Mouse (Mus musculus): ENCODE results near the gene Flt4. TPM values are rescaled to one million over a fixed set of nuclear protein-coding genes. Genes with fewer than 3 reads are reported as not detected.
A peak's percentile ranks its signal among the peaks of the same experiment; 100 is the strongest.
"Not testable (repeated sequence)": the region's sequence is repeated elsewhere in the genome, so short reads cannot be mapped to it uniquely, and the experiment has no call there.

Gene Flt4
- 1.8 TPM in 2 replicates for polyA plus RNA-seq (2014; fragmentation: Nextera tagmentation; extraction: Ambion mirVana)

- H3K36me3 ChIP-seq (ENCODE audit: control insufficient read depth, insufficient read depth, low read length); DNase-seq (ENCODE audit: low spot score); H3K4me1 ChIP-seq (ENCODE audit: control insufficient read depth, insufficient read depth, low read length); H3K9me3 ChIP-seq (replicated peaks; ENCODE audit: control insufficient read depth, low read length); H3K27ac ChIP-seq (ENCODE audit: low read depth, low read length); H3K9ac ChIP-seq (ENCODE audit: low read length): not testable (repeated sequence)
- WGBS = 6% methylated on average over 36 of the region's 61 CpGs
- peaks cover 11% of the 10 kb centered on the region for H3K27me3 ChIP-seq (replicated peaks; ENCODE audit: control insufficient read depth, insufficient read depth, low read length)
- H3K4me3 ChIP-seq (ENCODE audit: low read depth, low read length) = peak within 1 kb of the TSS; percentile 28
- H3K4me2 ChIP-seq (ENCODE audit: low read length) = peak within 1 kb of the TSS; percentile 54
- ATAC-seq = peak; percentile 80
Measured at GRCm38 (mm10) chr11:49608938-49609867, at the start of gene Flt4. Flt4 (plus strand) TSS chr11:49609263.

DNA sequence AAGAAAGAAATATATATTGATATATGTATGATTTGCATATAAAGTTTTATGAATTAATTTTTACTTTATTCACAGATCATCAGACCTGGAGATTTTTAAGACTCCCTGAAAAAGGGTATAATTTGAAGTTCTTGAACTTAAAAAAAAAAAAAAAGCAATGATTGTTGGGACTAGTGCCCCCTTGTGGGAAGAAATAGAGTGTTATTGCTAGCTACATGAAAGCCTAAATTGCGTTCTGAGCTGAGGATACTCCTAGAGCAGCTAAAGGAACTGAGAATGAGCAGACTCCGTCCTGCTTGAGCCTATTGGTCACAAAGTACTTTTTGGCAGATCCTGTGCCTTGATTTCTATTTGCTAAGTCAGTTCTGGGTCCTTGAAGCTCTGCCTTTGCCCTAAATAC, 34.0 kb upstream of the Flt4 start:
- DNase-seq (ENCODE audit: low spot score) = peak; percentile 33
- not testable (repeated sequence) for H3K27me3 ChIP-seq (replicated peaks; ENCODE audit: control insufficient read depth, insufficient read depth, low read length); H3K4me3 ChIP-seq (ENCODE audit: low read depth, low read length); H3K4me2 ChIP-seq (ENCODE audit: low read length); H3K9me3 ChIP-seq (replicated peaks; ENCODE audit: control insufficient read depth, low read length); H3K4me1 ChIP-seq (ENCODE audit: control insufficient read depth, insufficient read depth, low read length); H3K36me3 ChIP-seq (ENCODE audit: control insufficient read depth, insufficient read depth, low read length); H3K27ac ChIP-seq (ENCODE audit: low read depth, low read length); ATAC-seq; H3K9ac ChIP-seq (ENCODE audit: low read length)
- WGBS = 37% methylated on average over 2 of the region's 2 CpGs

DNA sequence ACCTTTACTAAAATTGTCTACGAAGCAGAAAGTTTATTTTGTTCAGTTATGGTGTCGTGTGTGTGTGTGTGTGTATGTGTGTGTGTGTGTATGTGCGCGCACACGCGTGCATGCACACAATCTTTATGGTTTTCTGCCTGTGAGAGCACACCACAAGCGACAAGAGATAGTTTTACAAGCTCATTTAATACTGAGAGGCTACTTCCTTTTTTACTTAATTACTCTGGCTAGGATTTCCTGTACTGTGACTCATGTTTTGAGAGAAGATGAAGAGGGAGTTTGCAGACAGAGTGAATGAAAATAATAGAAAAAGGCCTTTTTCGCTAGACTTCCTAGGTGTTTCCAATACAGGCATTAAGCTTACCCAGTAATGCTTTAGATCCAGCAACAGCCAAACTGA, 28.6 kb upstream of the Flt4 start:
- WGBS = 88% methylated on average over 8 of the region's 8 CpGs
- DNase-seq (ENCODE audit: low spot score); H3K36me3 ChIP-seq (ENCODE audit: control insufficient read depth, insufficient read depth, low read length); H3K4me3 ChIP-seq (ENCODE audit: low read depth, low read length); H3K4me2 ChIP-seq (ENCODE audit: low read length); H3K4me1 ChIP-seq (ENCODE audit: control insufficient read depth, insufficient read depth, low read length); H3K9ac ChIP-seq (ENCODE audit: low read length); H3K9me3 ChIP-seq (replicated peaks; ENCODE audit: control insufficient read depth, low read length); H3K27ac ChIP-seq (ENCODE audit: low read depth, low read length); ATAC-seq; H3K27me3 ChIP-seq (replicated peaks; ENCODE audit: control insufficient read depth, insufficient read depth, low read length): not testable (repeated sequence)

DNA sequence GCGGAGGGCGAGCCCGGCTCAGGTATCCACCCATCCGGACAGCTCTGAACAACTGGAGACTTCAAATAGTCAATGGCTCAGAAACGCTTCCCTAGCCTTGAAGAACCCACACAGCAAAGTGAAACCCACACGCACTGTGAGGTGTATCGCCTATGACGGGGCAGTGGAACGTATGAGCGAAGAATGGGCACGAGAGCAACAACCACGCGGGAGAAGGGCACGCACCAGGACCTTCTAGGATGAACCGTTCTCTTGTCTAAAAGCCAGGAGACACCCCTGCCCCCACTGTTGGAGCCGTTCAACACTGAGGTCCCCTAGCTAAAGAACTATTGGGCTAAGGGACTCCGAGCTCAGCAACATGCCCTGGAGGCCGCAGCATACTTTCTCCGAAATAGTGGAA, 18.9 kb upstream of the Flt4 start:
- 92% methylated on average over 19 of the region's 19 CpGs for WGBS
- DNase-seq (ENCODE audit: low spot score) = no peak
- no peak overlapping the region for H3K4me3 ChIP-seq (ENCODE audit: low read depth, low read length)

GRCm38 (mm10) chr11:49597149-49597548, 11.9 kb upstream of the Flt4 start:
- H3K27ac ChIP-seq (ENCODE audit: low read depth, low read length); DNase-seq (ENCODE audit: low spot score); H3K9me3 ChIP-seq (replicated peaks; ENCODE audit: control insufficient read depth, low read length); ATAC-seq; H3K36me3 ChIP-seq (ENCODE audit: control insufficient read depth, insufficient read depth, low read length); H3K9ac ChIP-seq (ENCODE audit: low read length); H3K4me1 ChIP-seq (ENCODE audit: control insufficient read depth, insufficient read depth, low read length); H3K27me3 ChIP-seq (replicated peaks; ENCODE audit: control insufficient read depth, insufficient read depth, low read length); H3K4me3 ChIP-seq (ENCODE audit: low read depth, low read length); H3K4me2 ChIP-seq (ENCODE audit: low read length): not testable (repeated sequence)
- WGBS = 59% methylated on average over 2 of the region's 2 CpGs

More for the DNA sequence above, 18.9 kb upstream of the Flt4 start:
- Histone ChIP-seq H3K27ac (ENCODE audit: low read depth, low read length) (no peak overlapping the region), H3K9ac (ENCODE audit: low read length) (no peak overlapping the region), H3K4me1 (ENCODE audit: control insufficient read depth, insufficient read depth, low read length) (no peaks in the 10 kb centered on the region), H3K27me3 (replicated peaks; ENCODE audit: control insufficient read depth, insufficient read depth, low read length) (no peaks in the 10 kb centered on the region), H3K36me3 (ENCODE audit: control insufficient read depth, insufficient read depth, low read length) (no peaks in the 10 kb centered on the region), H3K9me3 (replicated peaks; ENCODE audit: control insufficient read depth, low read length) (no peaks in the 10 kb centered on the region), H3K4me2 (ENCODE audit: low read length) (no peak overlapping the region)
- ATAC-seq = no peak

GRCm38 (mm10) chr11:49608306-49608705, 757 bp upstream of the Flt4 start:
- not testable (repeated sequence) for ATAC-seq; H3K4me1 ChIP-seq (ENCODE audit: control insufficient read depth, insufficient read depth, low read length); DNase-seq (ENCODE audit: low spot score); H3K9me3 ChIP-seq (replicated peaks; ENCODE audit: control insufficient read depth, low read length); H3K36me3 ChIP-seq (ENCODE audit: control insufficient read depth, insufficient read depth, low read length); H3K4me2 ChIP-seq (ENCODE audit: low read length); H3K4me3 ChIP-seq (ENCODE audit: low read depth, low read length); H3K9ac ChIP-seq (ENCODE audit: low read length); H3K27ac ChIP-seq (ENCODE audit: low read depth, low read length)
- WGBS = 80% methylated on average over 5 of the region's 5 CpGs
- H3K27me3 ChIP-seq (replicated peaks; ENCODE audit: control insufficient read depth, insufficient read depth, low read length) = peaks cover 11% of the 10 kb centered on the region

DNA sequence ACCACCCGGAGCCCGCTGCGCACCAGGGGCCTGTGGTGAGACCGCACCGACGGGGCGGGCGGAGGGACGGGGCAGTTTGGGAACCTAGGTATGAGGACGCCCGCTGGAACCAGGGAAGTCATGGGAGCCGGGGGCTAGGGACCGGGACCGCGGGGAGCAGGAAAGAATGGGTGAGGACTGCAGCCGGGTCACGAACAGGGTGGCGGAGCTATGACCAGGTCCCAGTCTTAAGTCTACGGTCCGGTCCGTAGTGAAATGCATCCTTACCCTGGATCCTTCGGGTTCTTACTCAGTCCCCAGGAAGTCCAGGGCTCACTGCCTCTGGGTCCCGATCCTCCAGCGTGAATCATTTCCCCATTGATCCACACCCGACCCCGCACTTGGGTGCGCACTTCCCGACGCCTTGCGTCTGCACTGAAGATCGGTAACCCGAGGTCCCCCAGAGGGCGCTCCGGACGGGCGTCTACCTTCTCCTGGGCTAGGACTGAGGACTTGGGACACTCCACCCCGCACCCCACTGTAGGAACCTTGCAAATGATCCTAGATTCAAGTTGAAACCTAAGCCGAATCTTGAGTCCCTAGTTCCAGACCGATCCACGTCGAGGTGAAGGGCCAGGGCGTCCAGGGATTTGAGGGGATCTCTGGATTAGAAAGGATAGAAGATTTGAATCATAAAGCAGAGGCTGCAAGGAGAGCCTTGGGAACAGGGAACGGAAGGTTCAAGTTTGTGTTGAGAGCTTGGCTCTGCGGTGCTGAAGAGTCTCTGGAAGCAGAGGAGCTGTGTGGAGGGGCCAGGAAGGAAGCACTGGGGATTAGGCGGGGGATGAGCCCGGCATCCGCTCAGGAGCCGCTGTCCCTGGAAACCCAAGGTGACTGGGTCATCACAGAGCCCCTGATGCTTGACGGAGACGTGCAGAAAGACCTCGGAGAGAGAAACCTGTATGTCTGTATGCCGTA, 1.1 kb downstream of the Flt4 start:
- not testable (repeated sequence) for DNase-seq (ENCODE audit: low spot score)
- WGBS = 2% methylated on average over 49 of the region's 52 CpGs

DNA sequence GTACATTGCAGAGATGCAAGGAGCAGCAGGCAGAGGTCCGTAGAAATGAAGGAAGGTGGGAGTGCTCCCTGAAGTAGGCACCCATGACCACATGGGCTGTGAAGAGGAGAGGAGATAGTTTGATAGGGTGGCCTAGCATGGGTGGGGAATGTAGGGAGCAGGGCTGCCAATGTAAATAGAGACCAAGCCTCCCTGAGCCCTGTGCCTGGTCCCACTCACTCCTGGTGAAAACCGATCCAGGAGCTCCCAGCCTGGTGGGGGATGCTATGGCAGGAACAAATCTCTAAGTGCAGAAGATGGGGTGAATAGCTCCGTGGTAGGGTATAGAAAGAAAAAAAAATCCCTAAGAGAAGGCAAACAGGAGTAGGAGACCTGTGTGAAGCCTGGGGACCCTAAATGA, 2.3 kb downstream of the Flt4 start:
- not testable (repeated sequence) for H3K4me1 ChIP-seq (ENCODE audit: control insufficient read depth, insufficient read depth, low read length); H3K9ac ChIP-seq (ENCODE audit: low read length); H3K9me3 ChIP-seq (replicated peaks; ENCODE audit: control insufficient read depth, low read length); H3K4me3 ChIP-seq (ENCODE audit: low read depth, low read length); DNase-seq (ENCODE audit: low spot score); H3K4me2 ChIP-seq (ENCODE audit: low read length); H3K36me3 ChIP-seq (ENCODE audit: control insufficient read depth, insufficient read depth, low read length); H3K27ac ChIP-seq (ENCODE audit: low read depth, low read length); ATAC-seq
- peaks cover 11% of the 10 kb centered on the region for H3K27me3 ChIP-seq (replicated peaks; ENCODE audit: control insufficient read depth, insufficient read depth, low read length)
- WGBS = 15% methylated on average over 3 of the region's 3 CpGs

More for the DNA sequence above, 1.1 kb downstream of the Flt4 start:
- Histone ChIP-seq H3K4me2 (ENCODE audit: low read length) (peak overlapping the region; percentile 54), H3K4me3 (ENCODE audit: low read depth, low read length) (peak overlapping the region; percentile 28), H3K27me3 (replicated peaks; ENCODE audit: control insufficient read depth, insufficient read depth, low read length) (peaks cover 11% of the 10 kb centered on the region)
- H3K4me1 ChIP-seq (ENCODE audit: control insufficient read depth, insufficient read depth, low read length); H3K9me3 ChIP-seq (replicated peaks; ENCODE audit: control insufficient read depth, low read length); H3K9ac ChIP-seq (ENCODE audit: low read length); H3K27ac ChIP-seq (ENCODE audit: low read depth, low read length); H3K36me3 ChIP-seq (ENCODE audit: control insufficient read depth, insufficient read depth, low read length): not testable (repeated sequence)
- ATAC-seq = 0 out of 2 replicates have a peak, but pooled peaks have one; percentile 13

All from forebrain, embryonic 14.5 days (tissue).